Mouse (Mus musculus) cerebellum, adult 9-10 months (tissue): ENCODE results near the gene Rcn3.
"Not testable (repeated sequence)": the region's sequence is repeated elsewhere in the genome, so short reads cannot be mapped to it uniquely, and the experiment has no call there.

Experiments
- DNase-seq: peaks from one replicate; pipeline ENCODE4 v3.0.0; 2022

Rcn3 gene

DNA sequence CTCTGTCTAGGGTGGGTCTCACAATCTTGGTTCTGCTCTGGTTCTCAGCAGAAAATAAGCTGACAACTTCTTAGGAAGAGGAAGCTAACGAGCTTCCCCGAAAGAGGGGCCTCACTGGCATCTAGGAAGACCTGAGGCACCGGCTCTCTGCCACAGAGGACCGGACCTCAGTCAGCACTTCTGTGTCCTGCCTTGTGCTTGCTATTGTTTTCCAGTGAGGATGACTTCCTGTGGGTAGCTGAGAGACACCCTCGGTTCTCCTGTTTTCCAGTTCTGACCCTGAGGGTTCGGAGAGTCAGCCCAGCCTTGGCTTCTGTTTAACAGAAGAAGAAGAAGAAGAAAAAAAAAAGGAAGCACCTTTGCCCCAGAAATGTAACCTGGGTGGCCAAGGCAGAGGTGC is 5.5 kb upstream of the Rcn3 start:
- DNase-seq = no peak

DNA sequence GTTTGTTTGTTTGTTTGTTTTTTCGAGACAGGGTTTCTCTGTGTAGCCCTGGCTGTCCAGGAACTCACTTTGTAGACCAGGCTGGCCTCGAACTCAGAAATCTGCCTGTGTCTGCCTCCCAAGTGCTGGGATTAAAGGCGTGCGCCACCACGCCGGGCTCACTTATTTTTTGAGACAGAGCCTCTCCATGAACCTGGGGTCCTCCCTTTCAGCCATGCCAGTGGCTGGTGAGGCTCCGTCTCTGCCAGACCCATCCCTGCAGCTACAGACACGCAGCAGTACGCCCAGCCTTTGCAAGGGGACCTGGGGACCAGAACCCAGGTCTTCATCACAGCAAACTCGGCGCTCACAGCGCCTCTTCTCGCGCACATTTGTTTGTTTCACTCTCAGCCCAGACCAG is 3.9 kb upstream of the Rcn3 start:
- not testable (repeated sequence) for DNase-seq

DNA sequence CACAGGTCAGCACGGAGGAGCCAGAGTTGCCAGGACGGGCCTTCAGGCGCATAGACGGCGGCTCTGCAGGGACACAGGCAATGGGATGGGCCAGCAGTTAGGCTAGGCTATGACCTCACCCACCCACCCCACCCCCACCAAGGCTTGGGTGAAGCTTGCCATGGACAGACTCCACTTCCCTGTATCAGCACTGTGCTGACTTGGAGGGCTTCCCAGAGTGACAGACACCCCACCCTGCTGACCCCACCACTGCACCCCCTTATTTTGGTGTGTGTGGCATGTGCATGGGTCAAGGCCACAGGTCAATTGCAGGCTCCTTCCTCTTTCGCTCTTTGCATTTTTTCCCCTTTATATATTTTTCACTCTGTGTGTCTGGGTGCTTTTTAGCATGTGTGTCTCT is 3.3 kb upstream of the Rcn3 start:
- DNase-seq = no peak

DNA sequence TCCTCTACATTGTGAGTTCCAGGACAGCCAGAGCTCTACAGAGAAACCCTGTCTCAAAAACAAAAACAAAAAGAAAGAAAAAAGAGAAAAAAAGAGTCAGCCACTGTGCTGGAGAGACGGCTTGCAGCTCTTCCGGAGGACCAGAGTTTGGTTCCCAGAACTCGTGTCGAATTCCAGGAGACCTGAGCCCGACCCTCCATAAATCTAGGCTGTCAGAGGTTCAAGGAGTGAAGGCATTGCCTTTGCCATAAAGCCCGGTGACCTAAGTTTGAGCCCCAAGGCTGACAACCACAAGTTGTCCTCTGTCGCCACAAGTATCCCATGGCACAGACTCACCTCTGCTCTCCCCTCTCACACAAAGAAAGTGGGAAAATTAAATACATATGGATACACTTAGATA is 2.1 kb upstream of the Rcn3 start:
- DNase-seq = no peak

DNA sequence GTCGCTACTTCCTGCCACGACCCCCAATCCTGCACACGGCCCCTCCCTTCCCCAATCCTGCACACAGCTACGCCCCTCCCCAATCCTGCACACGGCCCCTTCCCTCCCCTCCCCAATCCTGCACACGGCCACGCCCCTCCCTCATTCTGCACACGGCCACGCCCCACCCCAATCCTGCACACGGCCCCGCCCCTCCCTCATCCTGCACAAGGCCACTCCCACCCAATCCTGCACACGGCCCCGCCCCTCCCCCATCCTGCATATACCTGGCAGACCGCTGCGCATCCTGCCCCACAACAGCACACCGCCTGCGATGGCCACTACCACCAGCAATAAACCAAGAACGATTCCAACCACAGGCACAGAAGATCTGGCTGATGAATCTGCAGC is 1.5 kb upstream of the Rcn3 start:
- DNase-seq = no peak

DNA sequence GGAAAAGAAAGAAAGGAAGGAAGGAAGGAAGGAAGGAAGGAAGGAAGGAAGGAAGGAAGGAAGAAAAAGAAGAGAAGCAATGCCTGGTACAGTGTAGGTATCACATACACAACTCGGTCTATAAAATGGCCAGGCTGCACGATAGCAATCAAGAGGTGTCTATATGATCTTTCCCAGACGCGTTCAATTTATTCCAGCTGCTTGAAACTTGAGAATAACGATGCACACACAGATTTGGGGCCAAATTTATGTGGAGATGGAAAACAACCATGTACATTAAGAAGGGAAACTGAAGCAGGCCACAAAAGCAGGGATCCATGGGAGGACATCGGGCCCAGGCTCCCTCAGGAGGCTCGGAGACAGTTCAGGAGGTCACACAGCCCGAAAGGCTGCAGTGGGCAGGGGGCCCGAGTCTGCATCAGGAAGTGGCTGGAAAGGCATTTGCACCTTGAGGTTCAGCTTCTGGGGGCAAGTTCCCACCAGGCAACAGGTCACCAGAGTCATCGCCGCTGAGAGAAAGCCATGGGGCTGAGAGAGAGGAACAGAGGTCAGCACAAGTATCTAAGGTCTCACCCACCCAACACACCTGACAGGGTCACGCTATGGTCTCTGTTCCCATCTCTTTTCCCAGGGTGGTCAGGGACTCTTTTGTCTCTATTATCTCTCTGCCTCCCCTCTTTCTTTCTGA is 951 bp upstream of the Rcn3 start:
- no peak for DNase-seq

DNA sequence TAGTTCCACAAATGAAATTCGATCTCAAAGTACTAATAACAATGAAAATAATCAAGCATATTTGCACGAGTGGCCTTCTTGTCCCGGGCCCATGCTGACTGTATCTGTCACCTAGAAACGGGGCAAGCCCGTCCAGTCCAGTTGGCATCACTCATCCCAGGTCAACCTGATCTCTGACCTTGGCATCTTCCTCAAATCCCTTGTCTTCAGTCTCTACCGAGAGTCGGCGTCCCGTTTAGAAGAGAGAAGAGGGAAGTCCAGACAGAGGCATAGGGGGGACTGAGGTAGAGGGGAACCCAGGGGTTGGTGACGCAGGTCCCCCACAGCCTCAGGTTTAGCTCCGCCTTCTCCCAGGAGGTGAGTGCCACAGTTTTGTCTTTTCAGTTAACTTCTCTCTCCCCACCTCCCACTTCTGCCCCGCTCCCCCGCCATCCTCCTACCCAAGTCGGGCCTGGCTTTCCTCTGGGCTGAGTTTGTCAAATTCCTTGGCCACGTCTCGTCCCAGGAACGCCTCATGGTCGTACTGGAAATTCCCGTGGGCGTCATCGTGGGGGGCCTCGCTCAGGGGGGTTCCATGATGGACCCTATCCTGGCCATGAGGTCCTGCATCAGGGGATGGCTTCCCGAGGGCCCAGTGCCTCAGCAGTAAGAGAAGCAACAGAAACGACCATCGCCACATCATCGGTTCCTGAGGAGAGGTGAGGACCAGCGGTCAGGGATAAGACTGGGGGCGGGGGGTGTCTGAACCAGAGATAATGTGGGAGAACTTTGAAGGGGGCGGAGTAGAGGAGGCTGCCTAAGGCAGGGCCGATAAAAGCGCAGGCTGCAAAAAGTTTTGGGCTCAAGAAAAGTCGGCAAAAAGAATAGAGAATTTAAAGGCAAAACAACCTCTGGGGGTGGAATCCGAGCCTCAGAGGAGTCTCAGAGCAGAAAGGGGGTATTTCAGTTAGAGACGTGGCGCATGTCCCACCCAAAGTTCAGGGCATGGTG is 725 bp downstream of the Rcn3 start:
- DNase-seq = no peak

DNA sequence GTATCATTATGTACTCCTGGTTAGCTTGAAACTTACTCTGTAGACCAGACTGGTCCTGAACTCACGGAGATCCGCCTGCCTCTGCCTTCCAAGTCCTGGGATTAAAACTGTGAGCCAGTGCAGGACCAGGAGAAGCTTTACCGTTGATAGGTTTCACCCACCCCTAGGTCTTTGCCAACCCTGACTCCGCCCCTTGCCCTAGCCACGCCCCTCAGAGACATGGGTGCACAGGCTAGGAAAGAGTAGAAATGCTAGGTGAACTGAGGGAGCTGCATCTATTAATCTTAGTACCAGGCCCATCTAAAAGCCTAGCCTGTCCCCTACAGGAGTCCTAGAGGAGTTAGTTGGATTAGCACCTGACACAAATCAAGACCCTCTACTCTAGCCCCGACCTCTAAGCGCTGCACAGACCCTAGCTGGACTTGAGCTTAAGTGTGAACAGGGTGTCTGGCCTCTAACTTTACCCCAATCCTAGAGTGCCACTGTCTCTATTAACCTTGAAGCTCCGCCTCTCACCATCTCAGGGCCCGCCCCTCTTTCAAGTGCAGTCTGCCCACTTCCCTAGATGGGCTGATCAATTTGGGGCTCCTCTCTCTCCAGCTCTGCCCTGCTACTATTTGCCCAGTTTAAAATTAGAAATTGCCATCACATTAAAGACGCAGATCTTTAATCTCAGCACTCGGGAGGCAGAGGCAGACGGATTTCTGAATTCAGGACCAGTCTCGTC is 1.6 kb downstream of the Rcn3 start:
- DNase-seq = no peak

DNA sequence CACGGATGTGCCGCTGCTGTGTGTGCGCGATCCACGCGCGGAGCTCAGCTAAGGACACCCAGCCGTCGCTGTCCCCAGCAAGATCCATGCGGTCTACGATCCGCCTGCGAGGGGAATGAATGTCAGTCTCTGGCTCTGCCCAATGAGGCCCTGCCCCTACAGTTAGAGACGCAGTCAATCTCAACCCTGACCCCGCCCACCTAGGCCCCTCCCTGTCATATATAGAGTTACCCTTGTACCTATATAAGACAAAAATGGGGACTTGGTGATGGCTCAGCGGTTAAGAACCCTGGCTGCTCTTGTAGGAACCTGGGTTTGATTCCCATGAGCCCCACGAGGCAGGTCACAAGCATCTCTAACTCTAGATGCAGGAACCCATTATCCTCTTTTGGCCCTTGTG is 3.4 kb downstream of the Rcn3 start:
- DNase-seq = no peak

DNA sequence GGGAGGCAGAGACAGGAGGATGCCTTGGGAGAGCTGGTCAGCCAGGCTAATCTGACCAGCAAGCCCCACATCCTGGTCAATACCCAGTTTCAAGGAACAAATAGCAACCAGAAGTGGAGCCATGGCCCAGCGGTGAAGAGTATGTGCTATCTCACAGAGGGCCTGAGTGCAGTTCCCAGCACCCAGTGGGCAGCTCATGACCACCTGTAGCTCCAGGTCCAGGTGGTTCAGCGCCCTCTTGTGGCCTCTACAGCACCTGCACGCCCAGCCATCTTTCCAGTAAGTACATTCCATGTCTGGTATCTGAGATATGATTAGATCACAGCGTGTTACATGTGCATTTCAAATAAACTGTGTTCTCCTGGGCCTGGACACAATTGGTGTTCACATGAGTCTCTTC is 5.9 kb downstream of the Rcn3 start:
- no peak for DNase-seq

DNA sequence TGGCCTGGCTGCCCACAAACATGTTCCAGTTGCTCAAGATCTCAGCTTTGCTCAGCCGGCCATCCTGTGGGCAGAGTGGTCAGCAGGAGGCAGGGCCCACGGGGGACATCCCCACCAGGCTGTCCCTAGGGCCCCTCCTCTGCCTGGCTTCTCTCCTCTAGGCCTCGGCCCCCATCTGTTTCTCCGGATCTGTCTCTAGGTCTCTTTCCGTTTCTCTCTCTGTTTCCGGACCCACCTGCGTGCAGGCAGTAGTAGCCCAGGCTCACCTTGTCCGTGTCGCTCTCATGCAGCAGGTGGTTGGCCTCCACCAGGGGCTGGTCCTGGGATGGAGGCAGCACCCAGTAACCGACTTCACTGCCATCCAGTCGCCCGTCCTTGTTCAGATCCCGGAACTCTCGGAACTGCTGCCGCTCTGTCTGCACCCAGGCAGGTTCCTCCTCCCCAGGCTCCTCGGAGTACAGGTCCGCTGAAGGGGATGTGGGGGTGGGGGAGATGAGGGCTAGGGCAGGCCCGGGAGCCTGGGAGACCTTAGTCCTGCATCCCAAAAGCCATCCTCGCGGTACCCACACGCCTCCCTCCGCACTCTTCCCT is 8.6 kb downstream of the Rcn3 start:
- DNase-seq = no peak

DNA sequence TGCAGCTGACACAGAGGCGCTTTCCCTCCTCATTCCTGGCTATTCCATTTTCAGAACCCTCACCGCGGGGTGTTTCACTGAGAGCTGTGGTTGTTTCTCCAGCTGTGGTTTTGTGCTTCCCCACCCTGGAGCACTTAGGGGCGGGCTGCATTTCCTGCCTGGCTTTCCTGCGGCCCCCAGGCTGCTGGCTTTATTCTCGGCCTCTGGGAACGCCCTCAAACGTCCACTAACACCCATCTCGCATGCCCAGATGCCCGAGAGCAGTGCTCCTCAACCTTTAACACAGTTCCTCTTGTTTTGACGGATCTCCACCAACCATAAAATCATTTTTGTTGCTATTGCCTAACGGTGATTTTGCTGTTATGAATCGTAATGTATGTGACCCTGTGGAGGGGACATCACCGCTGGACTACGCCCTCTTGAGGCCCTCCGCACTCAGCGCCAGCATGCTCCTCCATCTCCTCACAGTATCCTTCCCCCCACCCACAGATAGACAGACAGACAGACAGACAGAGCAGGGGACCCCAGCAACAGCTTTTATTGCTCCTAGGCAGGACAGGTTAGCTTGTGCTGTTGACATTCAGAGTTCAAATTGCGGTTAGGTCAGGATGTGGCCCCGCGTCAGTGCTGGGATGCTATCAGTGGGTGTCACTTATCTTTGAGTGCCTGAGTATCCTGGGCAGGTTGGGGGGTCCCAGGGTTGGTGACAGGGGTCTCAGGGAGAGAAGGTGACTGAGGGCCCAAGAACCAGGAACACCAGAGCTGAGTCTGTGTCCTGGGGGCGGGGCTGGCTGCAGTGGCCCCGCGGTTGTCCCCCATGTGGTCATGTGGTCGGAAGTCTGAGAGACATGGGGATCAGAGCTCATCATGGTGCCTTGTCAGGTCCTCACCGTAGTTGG is 9.4 kb downstream of the Rcn3 start:
- no peak for DNase-seq

DNA sequence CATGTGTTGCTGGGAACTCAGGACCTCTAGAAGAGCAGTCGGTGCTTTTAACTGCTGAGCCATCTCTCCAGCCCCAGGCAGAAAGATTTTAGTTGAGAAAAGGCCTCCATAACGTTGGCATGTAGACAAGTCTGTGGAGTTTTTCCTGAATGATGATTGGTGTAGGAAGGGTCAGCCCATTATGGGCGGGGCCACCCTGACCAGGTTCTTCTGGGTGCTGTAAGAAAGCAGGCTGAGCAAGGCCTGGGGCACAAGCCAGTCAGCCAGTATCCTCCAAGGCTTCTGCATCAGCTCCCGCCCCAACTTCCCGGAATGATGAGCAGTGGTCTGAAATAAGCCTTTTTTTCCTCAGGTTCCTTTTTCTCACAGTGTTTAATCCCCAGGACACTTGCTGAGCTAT is 11.0 kb downstream of the Rcn3 start:
- no peak for DNase-seq

DNA sequence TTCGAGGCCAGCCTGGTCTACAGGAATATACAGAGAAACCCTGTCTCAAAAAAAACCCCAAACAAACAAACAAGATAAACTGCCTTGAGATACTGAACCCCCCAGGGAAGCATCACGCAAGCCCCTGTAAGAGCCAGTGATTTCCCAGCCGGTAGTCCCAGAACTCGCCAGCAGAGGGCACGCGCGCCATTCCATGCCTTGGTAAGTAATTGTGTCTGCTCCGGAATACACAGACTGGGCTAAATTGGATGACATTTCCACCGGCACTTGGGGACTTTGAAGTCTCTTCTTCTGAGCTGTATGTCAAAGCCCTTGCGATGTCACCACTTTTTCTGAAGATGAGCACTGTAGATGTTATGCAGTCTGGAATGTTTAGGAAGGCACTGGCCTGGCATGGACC is 12.2 kb downstream of the Rcn3 start:
- DNase-seq = peak; percentile 90

DNA sequence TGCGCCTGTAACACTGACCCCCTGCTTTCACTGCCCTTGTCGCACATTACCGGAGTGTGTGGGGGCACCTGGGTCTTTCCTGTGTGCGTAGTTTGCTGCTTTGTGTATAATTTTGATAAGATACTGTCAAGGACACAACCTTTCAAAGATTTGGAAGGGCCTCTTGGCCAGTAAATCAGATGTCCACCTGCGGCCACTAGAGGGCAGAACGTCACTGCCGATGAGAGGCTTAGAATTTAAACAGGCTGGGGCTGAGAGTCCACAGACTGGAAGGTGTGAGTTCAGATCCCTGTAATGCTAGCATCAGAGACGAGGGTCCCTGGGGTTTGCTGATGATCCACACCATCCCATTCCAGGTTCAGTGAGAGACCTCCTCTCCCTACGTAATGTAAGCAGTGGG is 13.5 kb downstream of the Rcn3 start:
- DNase-seq = peak; percentile 73

DNA sequence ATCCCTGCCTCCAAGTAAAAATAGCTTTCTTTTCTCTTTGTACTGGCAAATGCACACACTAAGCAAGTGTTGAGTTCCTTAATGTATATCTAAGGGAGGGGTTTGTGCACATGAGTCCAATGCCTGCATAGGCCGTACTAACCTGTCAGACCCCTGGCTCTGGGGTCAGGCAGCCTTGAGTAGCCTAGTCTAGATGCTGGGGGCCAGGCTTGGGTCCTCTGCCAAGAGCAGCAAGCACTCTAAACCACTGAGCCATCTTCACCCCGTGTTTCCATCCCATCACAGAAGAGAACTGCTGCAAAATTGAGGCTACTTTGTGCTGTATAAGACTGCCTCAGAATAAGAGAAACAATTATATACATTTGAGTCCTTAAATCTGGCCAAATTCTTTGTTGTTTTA is 14.2 kb downstream of the Rcn3 start:
- no peak for DNase-seq

DNA sequence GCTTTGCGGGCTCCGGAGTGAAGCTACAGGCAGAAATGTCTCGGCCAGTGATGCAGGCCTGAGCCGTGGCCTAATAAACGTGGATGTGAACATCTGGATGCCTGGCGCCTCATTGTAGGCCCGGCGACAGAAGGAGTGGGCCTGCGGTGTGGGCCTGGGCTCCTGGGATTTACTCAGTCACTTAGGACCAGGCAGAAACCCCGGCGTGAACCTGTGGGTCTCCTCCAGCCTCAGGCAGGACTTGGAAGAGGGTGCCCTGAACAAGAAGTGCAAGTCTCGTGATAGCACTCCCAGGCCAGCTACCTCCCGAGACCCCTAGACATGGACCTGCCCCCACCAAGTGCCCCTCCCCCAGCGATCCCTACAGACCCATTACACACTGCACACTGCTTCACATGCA is 14.7 kb downstream of the Rcn3 start:
- no peak for DNase-seq

DNA sequence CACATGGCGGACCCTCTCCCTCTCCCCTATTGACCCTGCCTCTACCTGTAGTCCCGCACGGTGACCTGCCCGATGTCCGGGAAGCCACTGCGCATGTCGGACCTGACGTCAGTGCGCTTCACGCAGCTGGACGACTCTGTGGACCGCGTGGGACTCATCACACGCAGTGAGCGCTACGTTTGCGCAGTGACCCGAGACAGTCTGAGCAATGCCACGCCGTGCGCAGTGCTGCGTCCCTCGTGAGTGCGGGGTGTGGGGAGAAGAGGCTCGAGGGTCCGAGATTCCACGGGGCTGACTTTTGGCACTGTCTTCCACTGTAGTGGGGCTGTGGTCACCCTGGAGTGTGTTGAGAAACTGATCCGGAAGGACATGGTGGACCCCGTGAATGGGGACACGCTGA is 15.5 kb downstream of the Rcn3 start:
- no peak for DNase-seq

DNA sequence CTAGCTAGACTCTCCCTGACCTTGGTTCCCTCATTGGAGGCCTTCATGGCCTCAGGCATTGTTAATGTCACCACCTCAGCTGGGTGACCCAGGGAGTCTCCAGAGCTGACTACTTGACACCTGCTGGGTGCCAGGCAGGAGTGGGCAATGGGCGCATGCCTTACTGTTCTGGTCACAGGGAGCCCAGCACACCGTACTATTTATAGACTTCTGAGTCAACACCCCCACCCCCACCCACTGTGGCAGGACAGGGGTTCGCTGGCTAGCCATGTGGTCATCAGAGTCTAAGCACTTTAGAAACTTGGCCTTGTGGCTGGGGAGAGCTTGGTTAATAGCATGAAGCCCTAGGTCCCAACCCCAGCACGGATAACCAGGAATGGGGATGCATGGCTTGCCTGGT is 16.6 kb downstream of the Rcn3 start:
- no peak for DNase-seq

DNA sequence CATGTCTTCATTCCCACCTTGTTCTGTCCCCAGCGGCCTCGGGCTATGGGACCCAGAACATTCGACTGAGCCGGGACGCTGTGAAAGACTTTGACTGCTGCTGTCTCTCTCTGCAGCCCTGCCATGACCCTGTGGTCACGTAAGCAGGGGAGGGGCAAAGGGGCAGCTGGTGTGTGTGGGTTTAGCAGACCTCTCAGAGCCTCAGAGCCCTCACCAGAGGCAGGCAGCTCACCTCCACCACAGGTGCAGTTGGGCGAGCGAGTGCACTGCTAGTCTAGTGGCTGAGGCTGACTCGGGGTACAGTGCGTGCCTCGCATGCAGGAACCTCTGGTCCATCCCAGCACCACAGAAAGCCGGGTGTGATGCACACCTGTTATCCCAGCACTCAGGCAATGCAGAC is 18.1 kb downstream of the Rcn3 start:
- DNase-seq = no peak

DNA sequence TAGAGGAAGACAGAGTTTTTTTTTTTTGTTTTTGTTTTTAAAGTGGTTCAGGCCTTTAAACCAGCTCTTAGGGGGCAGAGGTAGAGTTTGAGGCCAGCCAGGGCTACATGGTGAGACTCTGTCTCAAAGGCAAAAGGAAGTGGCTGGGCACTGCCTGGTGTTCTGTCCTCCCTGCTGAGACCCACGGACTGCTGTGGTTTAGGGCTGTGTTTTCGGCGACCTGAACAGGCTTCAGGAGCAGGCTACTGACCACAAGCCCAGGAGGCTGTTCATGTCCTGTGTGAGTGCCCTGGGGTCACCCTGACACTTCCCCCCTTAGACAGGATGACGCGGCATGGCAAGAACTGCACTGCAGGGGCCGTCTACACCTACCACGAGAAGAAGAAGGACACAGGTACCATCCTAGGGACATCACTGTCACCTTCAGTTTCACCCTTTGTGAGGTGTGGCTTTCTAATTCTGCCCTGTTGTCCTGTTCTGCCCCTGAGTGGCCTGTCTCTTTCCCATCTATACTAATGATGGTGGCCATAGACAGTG is 18.8 kb downstream of the Rcn3 start:
- no peak for DNase-seq

DNA sequence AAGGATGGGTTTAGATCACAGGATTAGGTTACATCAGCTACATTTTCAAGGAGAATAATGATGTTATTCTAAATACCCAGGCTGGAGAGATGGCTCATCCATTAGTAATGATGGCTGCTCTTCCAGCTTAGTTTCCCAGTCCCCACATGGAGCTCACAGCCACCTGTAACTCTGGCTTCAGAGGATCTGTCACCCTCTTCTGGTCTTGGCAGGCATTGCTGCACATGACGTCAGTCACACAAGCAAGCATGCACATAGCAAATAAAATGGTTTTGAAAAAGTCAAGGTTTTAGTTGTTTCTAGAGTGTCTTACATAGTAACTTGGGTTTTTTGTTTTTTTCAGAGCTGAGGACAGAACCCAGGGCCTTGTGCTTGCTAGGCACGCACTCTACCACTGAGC is 19.8 kb downstream of the Rcn3 start:
- no peak for DNase-seq
